Mouse (Mus musculus): ENCODE measurements at regions not wholly inside any gene's neighbourhood (a gene's known extent, or its start where the extent isn't known, plus 50 kb on each side); places are given as distances from the start of the nearest gene placed in this dataset.

DNA sequence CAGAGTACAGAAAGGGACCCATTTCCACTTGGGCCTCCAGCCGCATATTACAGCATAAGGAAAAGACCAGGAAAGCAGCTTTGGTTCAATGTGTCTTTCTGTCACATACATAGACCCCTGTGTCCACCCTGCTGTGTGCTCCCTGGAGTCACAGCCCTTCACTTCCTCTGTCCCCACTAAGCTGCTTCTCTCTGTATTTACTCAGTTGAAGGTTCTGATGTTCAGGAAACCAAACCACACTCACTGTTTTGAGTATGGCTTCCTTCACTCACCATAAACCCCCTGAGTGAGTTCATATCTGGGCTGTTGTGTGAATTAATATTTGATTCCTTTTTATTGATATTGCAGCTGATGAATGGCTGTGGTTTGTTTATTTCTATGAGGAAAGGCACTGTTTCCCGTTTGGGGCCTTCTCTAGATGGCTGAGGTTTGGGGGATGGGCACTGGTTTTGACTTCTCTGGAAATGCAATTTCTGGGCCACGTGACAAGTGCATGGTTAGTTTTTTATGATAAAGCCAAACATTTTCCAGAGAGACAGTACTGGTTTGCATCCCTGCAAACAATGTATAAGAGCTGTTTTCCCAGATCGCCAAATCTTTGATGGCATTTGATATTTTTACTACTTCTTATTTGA, 157.0 kb upstream of the Ctnnb1 start:
- TF ChIP-seq CTCF (IDR thresholded peaks at IDR 0.05; ENCODE audit: low read depth), result no peak
- whole genome bisulfite sequencing, result 38% methylated on average over 4 of the region's 4 CpGs
- DNase-seq (peak; percentile 63), ATAC-seq (ENCODE audit: insufficient read depth) (no peak)
- Histone ChIP-seq H3K27ac (ENCODE audit: low read depth) (peak overlapping the region; percentile 52), H3K4me3 (ENCODE audit: low read depth, low read length) (no peak overlapping the region), H3K4me1 (ENCODE audit: insufficient read depth) (peaks cover 22% of the 10 kb centered on the region), H3K27me3 (ENCODE audit: insufficient read depth, low read length) (no peaks in the 10 kb centered on the region), H3K4me2 (no peak overlapping the region), H3K9me3 (ENCODE audit: low read depth, low read length) (no peaks in the 10 kb centered on the region), H3K36me3 (ENCODE audit: insufficient read depth) (no peaks in the 10 kb centered on the region), H3K9ac (no peak overlapping the region)

DNA sequence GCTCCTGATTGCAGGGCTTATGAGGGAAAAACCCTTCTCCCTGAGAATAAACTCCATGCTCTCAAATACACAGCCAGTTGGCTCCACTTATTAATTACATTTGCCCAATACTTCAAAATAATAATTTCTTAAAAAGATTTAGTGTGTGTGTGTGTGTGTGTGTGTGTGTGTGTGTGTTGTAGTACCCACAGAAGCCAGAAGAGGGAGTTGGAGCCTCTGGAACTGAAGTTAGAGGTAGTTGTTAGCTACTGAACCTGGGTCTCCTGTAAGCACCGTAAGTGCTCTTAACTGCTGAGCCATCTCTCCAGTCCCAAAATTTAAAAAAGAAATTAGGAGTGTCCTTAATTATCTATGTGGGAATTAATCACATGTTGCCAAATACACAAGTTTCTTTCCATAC, 154.8 kb upstream of the Ctnnb1 start:
- no peak for ATAC-seq (ENCODE audit: insufficient read depth)
- peak; percentile 49 for TF ChIP-seq CTCF (IDR thresholded peaks at IDR 0.05; ENCODE audit: low read depth)
- WGBS, result 89% methylated on average over 1 of the region's 1 CpGs

DNA sequence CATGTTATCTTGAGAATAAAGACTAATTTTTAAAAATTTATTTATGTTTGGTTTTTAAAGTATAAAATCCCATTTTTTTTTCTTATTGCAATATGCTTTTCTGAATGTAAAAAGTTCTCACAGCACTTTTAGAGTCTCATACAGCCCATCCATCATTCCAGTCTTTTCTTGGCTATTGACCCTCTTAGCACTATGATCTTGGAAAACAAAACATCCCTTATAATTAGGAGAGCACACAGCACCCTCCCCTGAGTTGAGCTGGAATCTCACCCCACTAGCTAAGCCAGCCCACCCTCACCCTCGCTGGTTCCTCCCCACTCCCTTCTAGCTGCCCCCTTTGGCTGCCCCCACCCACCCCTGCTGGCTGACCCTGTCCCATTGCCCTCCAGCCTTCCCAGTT, 154.2 kb upstream of the Ctnnb1 start:
- peaks cover 22% of the 10 kb centered on the region for H3K4me1 ChIP-seq (ENCODE audit: insufficient read depth)
- H3K36me3 ChIP-seq (ENCODE audit: insufficient read depth), result no peaks in the 10 kb centered on the region
- no peaks in the 10 kb centered on the region for H3K27me3 ChIP-seq (ENCODE audit: insufficient read depth, low read length)
- no peak overlapping the region for H3K9ac ChIP-seq
- H3K4me2 ChIP-seq, result no peak overlapping the region
- ATAC-seq (ENCODE audit: insufficient read depth) (no peak), DNase-seq (peak; percentile 45)
- WGBS, result 0% methylated on average over 1 of the region's 1 CpGs
- TF ChIP-seq CTCF (IDR thresholded peaks at IDR 0.05; ENCODE audit: low read depth), result no peak
- H3K27ac ChIP-seq (ENCODE audit: low read depth), result no peak overlapping the region
- no peak overlapping the region for H3K4me3 ChIP-seq (ENCODE audit: low read depth, low read length)
- H3K9me3 ChIP-seq (ENCODE audit: low read depth, low read length), result no peaks in the 10 kb centered on the region

More for the DNA sequence above, 154.8 kb upstream of the Ctnnb1 start:
- Histone ChIP-seq H3K9ac (no peak overlapping the region), H3K27ac (ENCODE audit: low read depth) (no peak overlapping the region), H3K4me2 (no peak overlapping the region), H3K9me3 (ENCODE audit: low read depth, low read length) (no peaks in the 10 kb centered on the region), H3K4me1 (ENCODE audit: insufficient read depth) (peaks cover 22% of the 10 kb centered on the region), H3K4me3 (ENCODE audit: low read depth, low read length) (no peak overlapping the region), H3K27me3 (ENCODE audit: insufficient read depth, low read length) (no peaks in the 10 kb centered on the region), H3K36me3 (ENCODE audit: insufficient read depth) (no peaks in the 10 kb centered on the region)
- DNase-seq, result no peak

DNA sequence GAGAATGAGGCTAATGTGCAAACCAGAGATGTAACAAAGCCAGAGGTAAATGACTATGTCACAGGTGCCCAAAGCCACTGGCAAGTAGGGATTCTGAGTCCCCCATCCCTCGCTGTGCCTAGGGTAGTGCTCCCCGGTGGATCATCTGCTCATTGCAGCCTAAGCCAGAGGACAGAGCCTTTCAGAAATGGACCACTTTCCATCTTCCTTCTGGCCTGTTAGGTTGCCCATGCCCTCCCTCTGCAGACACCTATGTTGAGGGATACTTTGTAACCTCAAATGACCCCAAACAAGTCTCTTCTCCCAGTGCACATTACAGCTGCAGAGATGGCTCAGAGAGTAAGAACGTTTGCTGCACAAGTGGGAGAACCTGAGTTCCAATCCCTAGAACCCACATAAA, 153.3 kb upstream of the Ctnnb1 start:
- Histone ChIP-seq H3K4me3 (ENCODE audit: low read depth, low read length) (no peak overlapping the region), H3K4me2 (no peak overlapping the region), H3K9ac (no peak overlapping the region), H3K27me3 (ENCODE audit: insufficient read depth, low read length) (no peaks in the 10 kb centered on the region), H3K9me3 (ENCODE audit: low read depth, low read length) (no peaks in the 10 kb centered on the region), H3K4me1 (ENCODE audit: insufficient read depth) (peaks cover 22% of the 10 kb centered on the region), H3K36me3 (ENCODE audit: insufficient read depth) (no peaks in the 10 kb centered on the region), H3K27ac (ENCODE audit: low read depth) (no peak overlapping the region; the same call in 1 of the 2 replicates)
- DNase-seq, result no peak
- peak; percentile 38; the same call in 1 of the 2 replicates for TF ChIP-seq CTCF (IDR thresholded peaks at IDR 0.05; ENCODE audit: low read depth)
- no peak for ATAC-seq (ENCODE audit: insufficient read depth)
- 63% methylated on average over 3 of the region's 3 CpGs for WGBS

DNA sequence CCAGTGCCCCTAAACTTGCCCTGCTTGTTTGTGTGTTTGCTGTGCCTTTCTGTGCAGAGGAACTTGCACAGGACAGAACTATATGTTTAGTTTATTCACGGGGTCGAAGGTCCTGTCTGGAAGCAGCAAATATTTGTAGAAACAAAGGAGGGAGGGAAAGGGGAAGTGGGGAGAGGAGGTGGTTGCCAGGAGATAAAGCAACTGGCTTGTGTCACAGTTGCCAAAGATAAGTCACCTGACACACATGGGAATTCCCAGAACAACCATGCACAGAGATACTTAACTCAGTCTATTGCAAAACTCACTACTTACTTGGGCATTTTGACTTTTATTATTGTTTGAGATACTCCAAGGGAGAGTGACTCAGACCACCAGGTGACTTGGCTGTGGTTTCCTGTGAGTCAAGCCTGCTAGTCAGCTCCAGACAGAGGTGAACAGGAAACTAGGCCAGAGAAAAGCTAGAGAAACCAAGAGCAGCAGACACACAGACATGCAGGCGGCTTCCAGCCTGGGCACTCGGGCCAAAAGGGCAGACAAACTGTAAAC, 152.5 kb upstream of the Ctnnb1 start:
- peak; percentile 67 for DNase-seq
- H3K27ac ChIP-seq (ENCODE audit: low read depth), result peak overlapping the region; percentile 46
- ATAC-seq (ENCODE audit: insufficient read depth), result peak; percentile 23; the same call in 1 of the 2 replicates
- H3K9me3 ChIP-seq (ENCODE audit: low read depth, low read length), result no peaks in the 10 kb centered on the region
- 29% methylated on average over 4 of the region's 4 CpGs for WGBS
- H3K4me3 ChIP-seq (ENCODE audit: low read depth, low read length), result no peak overlapping the region
- no peak for TF ChIP-seq CTCF (IDR thresholded peaks at IDR 0.05; ENCODE audit: low read depth)
- H3K4me1 ChIP-seq (ENCODE audit: insufficient read depth), result peaks cover 19% of the 10 kb centered on the region
- no peaks in the 10 kb centered on the region for H3K27me3 ChIP-seq (ENCODE audit: insufficient read depth, low read length)
- no peaks in the 10 kb centered on the region for H3K36me3 ChIP-seq (ENCODE audit: insufficient read depth)
- H3K4me2 ChIP-seq, result no peak overlapping the region
- no peak overlapping the region for H3K9ac ChIP-seq

DNA sequence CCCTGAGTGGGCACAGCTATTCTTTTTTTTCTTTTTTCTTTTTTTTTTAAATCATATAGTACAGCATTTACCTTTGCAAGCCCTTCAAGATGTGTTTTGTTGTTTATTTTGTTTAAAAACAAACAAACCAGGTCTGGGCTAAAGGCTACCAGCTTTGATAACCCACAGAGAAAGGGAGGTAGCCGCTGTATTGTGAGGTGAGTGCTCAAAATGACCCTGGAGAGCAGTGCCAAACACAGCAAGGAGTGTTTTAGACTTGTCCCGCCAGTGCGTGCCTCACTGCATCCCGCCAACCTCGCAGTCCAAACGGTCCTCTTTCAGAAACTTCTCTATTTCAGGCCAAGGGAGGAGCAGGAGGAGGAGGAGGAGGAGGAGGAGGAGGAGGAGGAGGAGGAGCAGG, 152.0 kb upstream of the Ctnnb1 start:
- Histone ChIP-seq H3K27me3 (ENCODE audit: insufficient read depth, low read length) (no peaks in the 10 kb centered on the region), H3K4me1 (ENCODE audit: insufficient read depth) (peaks cover 15% of the 10 kb centered on the region), H3K9ac (no peak overlapping the region), H3K4me2 (no peak overlapping the region), H3K27ac (ENCODE audit: low read depth) (peak overlapping the region; percentile 46), H3K36me3 (ENCODE audit: insufficient read depth) (no peaks in the 10 kb centered on the region), H3K9me3 (ENCODE audit: low read depth, low read length) (no peaks in the 10 kb centered on the region), H3K4me3 (ENCODE audit: low read depth, low read length) (no peak overlapping the region)
- WGBS, result 49% methylated on average over 6 of the region's 6 CpGs
- ATAC-seq (ENCODE audit: insufficient read depth) (no peak), DNase-seq (no peak)
- no peak for TF ChIP-seq CTCF (IDR thresholded peaks at IDR 0.05; ENCODE audit: low read depth)

DNA sequence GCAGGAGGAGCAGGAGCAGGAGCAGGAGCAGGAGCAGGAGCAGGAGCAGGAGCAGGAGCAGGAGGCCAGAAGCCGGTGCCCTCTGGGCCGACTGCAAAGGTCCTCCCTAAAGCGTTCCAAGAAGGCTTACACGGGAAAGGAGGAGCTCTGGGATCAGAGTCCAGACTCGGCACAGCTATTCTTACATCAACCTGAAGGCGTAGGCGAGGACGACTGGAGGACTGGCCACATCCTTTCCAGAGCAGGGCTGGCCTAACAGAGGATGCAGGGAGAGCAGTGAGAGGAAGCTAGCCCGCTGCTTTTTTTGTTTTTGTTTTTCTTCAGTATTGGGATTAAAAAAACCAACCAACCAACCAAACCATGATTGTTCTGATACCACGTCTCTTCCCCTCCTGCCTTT, 151.5 kb upstream of the Ctnnb1 start:
- Histone ChIP-seq H3K36me3 (ENCODE audit: insufficient read depth) (no peaks in the 10 kb centered on the region), H3K4me2 (no peak overlapping the region), H3K9ac (no peak overlapping the region), H3K9me3 (ENCODE audit: low read depth, low read length) (no peaks in the 10 kb centered on the region), H3K27ac (ENCODE audit: low read depth) (peak overlapping the region; percentile 84; the same call in 1 of the 2 replicates), H3K27me3 (ENCODE audit: insufficient read depth, low read length) (no peaks in the 10 kb centered on the region), H3K4me3 (ENCODE audit: low read depth, low read length) (no peak overlapping the region), H3K4me1 (ENCODE audit: insufficient read depth) (peaks cover 15% of the 10 kb centered on the region)
- ATAC-seq (ENCODE audit: insufficient read depth) (no peak), DNase-seq (peak; percentile 50)
- TF ChIP-seq CTCF (IDR thresholded peaks at IDR 0.05; ENCODE audit: low read depth), result no peak
- WGBS, result 68% methylated on average over 10 of the region's 10 CpGs
